1 mouse cellular context compared by ENCODE assay signal in the genomic region with DNA sequence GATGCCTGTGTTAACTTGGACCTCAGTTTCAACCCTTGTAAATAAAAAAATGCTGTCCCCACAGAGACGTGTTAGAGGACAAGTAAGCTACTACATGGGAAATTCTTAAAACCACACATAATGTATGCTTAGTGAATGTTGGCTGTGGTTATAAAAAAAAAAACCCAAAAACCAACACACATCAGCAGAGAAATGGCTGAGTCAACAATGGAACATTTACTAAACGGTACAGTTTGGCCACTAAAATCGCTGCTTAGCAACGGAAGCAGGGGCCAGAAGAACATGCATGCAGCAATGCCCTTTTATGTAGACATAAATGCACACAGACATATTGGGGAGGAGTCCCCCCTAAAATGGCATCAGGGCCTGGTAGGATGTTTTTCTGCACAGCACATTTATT.
TF ChIP-seq lines count a peak whose summit lies in the region.

No protein-coding gene starts in this region.

TF ChIP-seq in CH12.LX, 34 proteins besides CTCF, POLR2A, EP300 and RAD21:
- TF ChIP-seq MXI1 (IDR thresholded peaks at IDR 0.05; ENCODE audit: low read depth, low read length) (peak; percentile 56), SIN3A (IDR thresholded peaks at IDR 0.05; ENCODE audit: low read length) (peak; percentile 59; the same call in 1 of the 2 replicates), ZC3H11A (IDR thresholded peaks at IDR 0.05; ENCODE audit: low read depth, low read length) (no peak), TCF12 (IDR thresholded peaks at IDR 0.05; ENCODE audit: low read depth, low read length) (peak; percentile 59; the same call in 1 of the 2 replicates), HCFC1 (IDR thresholded peaks at IDR 0.05; ENCODE audit: low read depth, low read length) (peak; percentile 36; the same call in 1 of the 2 replicates), MAFK (IDR thresholded peaks at IDR 0.05; ENCODE audit: insufficient replicate concordance, low read length) (peak; percentile 86), BHLHE40 (IDR thresholded peaks at IDR 0.05; ENCODE audit: low read depth, low read length) (peak; percentile 77), ZNF384 (IDR thresholded peaks at IDR 0.05; ENCODE audit: low read depth, low read length) (peak; percentile 94), IRF4 (IDR thresholded peaks at IDR 0.05; ENCODE audit: low read depth, low read length) (peak; percentile 64; the same call in 1 of the 2 replicates), MAX (IDR thresholded peaks at IDR 0.05; ENCODE audit: low read length) (no peak), ETS1 (conservative IDR thresholded peaks at IDR 0.05; ENCODE audit: low read depth, low read length) (peak; percentile 82), MYC (IDR thresholded peaks at IDR 0.05; ENCODE audit: low read depth, low read length) (0 out of 2 replicates have a peak, but pooled peaks have one; percentile 57), MEF2A (IDR thresholded peaks at IDR 0.05; ENCODE audit: borderline replicate concordance, low read depth, low read length) (peak; percentile 55; the same call in 1 of the 2 replicates), GABPA (IDR thresholded peaks at IDR 0.05; ENCODE audit: insufficient replicate concordance, low read depth, low read length) (no peak), NRF1 (IDR thresholded peaks at IDR 0.05; ENCODE audit: low read depth, low read length) (no peak), MAZ (IDR thresholded peaks at IDR 0.05; ENCODE audit: low read depth, low read length) (peak; percentile 70; the same call in 1 of the 2 replicates)
TF ChIP-seq in CH12.LX: peak in this region for 12.
